Mouse (Mus musculus): ENCODE measurements around the gene Utp3.

Gene Utp3

GRCm38 (mm10) chr5:88574829-88575228 is 20.6 kb downstream of the Utp3 start:
- DNase-seq, result no peak

DNA sequence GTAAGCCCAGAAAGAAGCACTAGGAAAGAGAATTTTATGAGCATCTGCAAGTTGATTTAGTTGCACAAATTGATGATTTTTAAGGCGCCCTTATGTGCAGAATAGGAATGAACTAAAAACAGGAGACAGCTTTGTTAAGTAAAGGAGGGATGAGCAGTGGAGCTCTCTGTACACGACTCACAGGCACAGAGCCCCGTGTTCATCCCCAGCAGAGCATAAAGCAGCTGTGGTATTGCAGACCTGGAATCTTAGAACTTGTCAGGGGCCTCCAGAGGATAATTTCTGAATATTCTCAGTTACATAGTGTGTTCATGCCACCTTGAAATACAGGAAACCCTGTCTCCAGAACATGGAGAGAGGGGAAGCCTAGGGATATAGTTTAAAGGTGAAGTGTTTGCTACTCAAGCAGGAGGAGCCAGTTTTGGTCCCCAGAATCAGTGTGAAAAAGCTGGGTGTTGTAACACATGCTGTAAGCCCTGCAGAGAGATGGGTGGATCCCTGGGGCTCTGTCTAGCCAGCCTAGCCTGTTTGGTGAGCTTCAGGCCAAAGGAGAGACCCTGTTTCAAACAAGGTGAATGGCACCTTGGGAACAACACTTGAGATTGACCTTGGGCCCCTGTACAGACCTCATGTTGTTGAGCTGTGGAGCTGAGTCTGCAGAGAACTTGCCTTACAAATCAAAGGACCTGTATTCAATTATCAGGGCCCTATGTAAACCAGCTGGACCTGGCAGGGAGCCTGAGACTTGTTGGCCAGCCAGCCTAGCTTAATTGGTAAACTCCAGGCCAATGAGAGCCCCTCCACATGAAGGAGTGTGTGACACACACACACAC is 21.5 kb downstream of the Utp3 start:
- peak in 1 of 2 experiments; percentile 16 for DNase-seq

GRCm38 (mm10) chr5:88580681-88581080 is 26.4 kb downstream of the Utp3 start:
- no peak for DNase-seq

- DNase-seq, result no peak
Measured at GRCm38 (mm10) chr5:88581343-88581742, 27.1 kb downstream of the Utp3 start.

GRCm38 (mm10) chr5:88583271-88584031 is 29.2 kb downstream of the Utp3 start:
- peak; percentile 28 to 55 for DNase-seq

DNA sequence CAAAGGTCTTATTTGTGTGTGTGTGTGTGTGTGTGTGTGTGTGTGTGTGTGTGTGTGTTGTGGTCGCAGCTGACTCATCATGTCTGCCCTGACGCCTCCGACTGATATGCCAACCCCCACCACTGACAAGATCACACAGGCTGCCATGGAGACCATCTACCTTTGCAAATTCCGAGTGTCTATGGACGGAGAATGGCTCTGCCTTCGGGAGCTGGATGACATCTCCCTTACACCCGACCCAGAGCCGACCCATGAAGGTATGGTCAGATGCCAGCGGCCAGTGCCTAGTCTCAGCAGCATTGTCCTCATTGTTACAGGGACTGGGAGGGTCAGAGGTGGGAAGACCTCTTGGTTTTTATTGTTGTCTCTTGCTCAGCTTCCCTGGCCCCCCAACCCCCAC is 29.8 kb downstream of the Utp3 start:
- DNase-seq, result peak in 1 of 2 experiments; percentile 20

GRCm38 (mm10) chr5:88586407-88587174 is 32.3 kb downstream of the Utp3 start:
- peak in 1 of 2 experiments; percentile 35 for DNase-seq

- peak; percentile 69 to 82 for DNase-seq
Measured at GRCm38 (mm10) chr5:88587211-88587934, 33.1 kb downstream of the Utp3 start.

DNA sequence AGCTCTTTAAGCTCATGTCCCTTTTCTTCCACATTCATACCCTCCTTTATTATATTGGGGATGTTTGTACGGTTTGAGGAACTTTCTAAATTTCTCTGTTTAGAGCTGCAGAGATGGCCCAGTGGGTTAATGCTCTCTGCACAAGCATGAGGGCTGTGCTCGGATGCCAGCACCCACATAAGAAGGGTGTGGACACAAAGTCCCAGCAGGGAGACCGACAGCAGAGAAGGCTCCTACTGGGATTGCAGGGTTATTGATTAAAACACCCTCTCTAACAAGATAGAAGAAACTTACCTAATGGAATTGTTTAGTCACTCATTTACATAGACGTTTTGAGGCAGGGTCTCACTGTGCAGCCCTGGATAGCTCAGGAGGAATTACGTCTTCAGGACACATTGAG is 34.2 kb downstream of the Utp3 start:
- no peak for DNase-seq

- DNase-seq, result peak; percentile 21 to 56
Measured at GRCm38 (mm10) chr5:88593421-88594172, 39.3 kb downstream of the Utp3 start.

DNA sequence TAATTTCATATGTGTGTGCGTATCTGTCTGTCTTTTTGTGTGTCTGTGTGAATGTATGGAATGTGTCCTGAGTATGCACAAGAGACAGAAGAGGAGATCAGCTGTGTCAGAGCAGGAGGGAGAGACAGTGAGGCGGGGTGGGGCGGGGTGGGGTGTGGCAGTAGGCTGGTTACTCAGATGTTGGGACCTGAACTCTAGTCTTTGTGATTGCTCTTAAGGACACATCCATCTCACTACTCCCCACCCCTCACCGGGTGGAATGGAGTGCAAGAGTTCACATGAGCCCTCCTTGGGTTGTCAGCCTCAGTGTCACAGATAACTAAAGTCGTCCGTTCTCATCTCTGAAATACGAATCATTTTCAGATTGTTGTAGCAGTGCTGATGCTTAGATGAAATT is 39.9 kb downstream of the Utp3 start:
- DNase-seq, result no peak

DNA sequence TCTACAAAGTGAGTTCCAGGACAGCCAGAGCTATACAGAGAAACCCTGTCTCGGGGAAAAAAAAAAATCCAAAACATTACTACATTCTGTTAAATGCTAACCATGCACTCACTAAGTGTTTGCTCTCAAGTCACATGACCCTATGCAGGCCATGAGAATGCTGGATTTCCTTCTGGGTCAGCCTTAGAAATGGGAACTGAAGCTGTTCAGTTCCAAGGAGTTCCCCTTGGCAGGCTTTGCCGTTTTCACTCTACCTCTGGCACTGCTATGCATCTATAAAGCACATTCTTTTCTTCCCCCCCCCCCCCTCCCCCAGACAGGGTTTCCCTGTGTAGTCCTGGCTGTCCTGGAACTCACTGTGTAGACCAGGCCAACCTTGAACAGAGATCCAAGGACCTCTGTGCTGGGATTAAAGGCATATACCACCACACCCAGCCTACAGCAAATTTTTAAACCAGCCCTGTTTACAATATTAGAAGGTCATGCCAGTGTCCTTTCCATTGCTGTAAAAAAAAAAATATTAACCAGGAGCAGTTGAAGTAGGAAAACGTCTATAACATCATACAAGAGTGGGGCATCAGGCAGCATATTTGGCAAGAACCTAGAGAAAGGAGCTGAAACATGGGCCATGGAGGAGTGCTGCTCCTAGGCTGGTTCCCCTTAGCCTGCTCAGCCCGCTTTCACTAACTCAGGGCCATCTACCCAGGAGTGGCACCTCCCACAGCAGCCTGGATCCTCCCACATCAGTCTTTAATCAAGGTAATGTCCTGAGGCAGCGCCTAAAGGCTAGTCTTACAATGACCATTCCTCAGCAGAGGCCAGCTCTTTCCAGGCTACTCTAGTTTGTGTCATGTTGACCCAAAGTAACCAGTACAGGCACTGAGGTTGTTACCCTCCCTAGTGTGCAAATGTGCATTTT is 41.5 kb downstream of the Utp3 start:
- peak in 1 of 2 experiments; percentile 37 for DNase-seq

- DNase-seq, result no peak
Measured at GRCm38 (mm10) chr5:88598961-88599360, 44.7 kb downstream of the Utp3 start.

DNA sequence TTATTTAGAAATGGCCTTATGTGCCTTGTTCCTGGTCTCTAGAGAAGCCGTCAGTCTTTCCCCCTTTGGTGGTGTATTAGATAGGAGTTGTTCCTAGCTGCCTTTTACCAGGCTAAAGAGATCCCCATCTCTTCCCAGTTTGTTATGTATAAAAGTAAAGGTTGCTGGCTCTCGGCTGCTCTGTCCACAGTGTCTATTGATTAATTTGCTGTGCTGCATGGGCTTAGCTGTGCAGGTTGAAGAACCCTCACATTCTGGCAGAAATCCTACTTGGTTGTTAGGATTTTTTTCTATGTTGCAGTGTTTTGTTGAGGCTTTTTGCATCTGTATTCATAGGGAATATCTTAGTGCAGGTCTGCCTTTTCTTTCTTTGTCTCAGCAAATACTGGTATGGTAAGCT is 47.8 kb downstream of the Utp3 start:
- DNase-seq, result no peak

GRCm38 (mm10) chr5:88602713-88603112 is 48.5 kb downstream of the Utp3 start:
- DNase-seq, result no peak

DNA sequence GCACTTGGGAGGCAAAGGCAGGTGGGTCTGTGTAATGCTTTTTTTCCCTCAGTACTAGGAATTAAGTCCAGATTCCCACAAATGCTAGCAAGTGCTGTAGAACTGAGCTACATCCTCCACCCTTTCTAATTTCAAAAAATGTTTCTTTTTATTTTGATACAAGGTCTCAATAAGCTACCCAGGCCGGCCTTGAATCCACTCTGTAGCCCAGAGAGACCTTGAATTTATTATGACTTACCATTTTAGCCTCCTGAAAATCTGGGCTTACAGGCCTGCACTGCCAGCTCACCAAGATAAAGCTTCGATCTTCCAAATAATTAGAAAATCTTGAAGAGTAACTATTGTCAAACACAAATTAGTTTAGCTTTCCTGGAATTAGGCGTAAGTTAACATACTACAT is 49.8 kb downstream of the Utp3 start:
- no peak for DNase-seq

- no peak for DNase-seq
Measured at GRCm38 (mm10) chr5:88604641-88605358, 50.5 kb downstream of the Utp3 start.
